Mouse (Mus musculus) heart, postnatal 0 days (tissue): ENCODE measurements around the gene Rbms3. TPM values are rescaled to one million over a fixed set of nuclear protein-coding genes. Genes with fewer than 3 reads are reported as not detected.

Experiments
- ATAC-seq: fragments of 200-750 bp; cut with Nextera tagmentation; 2 replicates; pipeline ENCODE4 v1.8.0; 2017; ENCODE audit warnings: low read depth, moderate number of reproducible peaks, moderate library complexity; ENCODE audit not compliant: insufficient read depth
- DNase-seq: peaks from one replicate; pipeline ENCODE4 v3.0.0-alpha.2; 2016; ENCODE audit warnings: low spot score
- H3K27ac ChIP-seq: fragments of 300-500 bp; sonication (generic); 2 replicates; pipeline ENCODE4 v1.5.1; 2014; ENCODE audit warnings: low read depth, mild to moderate bottlenecking
- H3K27me3 ChIP-seq: fragments of 300-500 bp; sonication (generic); 2 replicates; pipeline ENCODE4 v1.6.1; 2014; ENCODE audit warnings: low read length, mixed read lengths; ENCODE audit not compliant: control insufficient read depth, insufficient read depth
- H3K36me3 ChIP-seq: fragments of 300-500 bp; sonication (generic); replicated peaks from 2 replicates; pipeline ENCODE4 v1.6.1; 2014; ENCODE audit warnings: low read length, mixed read lengths; ENCODE audit not compliant: control insufficient read depth, insufficient read depth
- H3K4me1 ChIP-seq: fragments of 300-500 bp; sonication (generic); 2 replicates; pipeline ENCODE4 v1.6.1; 2014; ENCODE audit warnings: antibody characterized with exemption; ENCODE audit not compliant: control insufficient read depth, insufficient read depth
- H3K4me2 ChIP-seq: fragments of 300-500 bp; sonication (generic); 2 replicates; pipeline ENCODE4 v1.6.1; 2014; ENCODE audit warnings: low read depth, mild to moderate bottlenecking, low read length, moderate library complexity
- H3K4me3 ChIP-seq: fragments of 300-500 bp; sonication (generic); 2 replicates; pipeline ENCODE4 v1.5.1; 2014; ENCODE audit warnings: low read depth, low read length
- H3K9ac ChIP-seq: fragments of 300-500 bp; sonication (generic); replicated peaks from 2 replicates; pipeline ENCODE4 v1.6.1; 2014; ENCODE audit warnings: low read depth, low read length, mixed read lengths
- H3K9me3 ChIP-seq: fragments of 300-500 bp; sonication (generic); replicated peaks from 2 replicates; pipeline ENCODE4 v1.6.1; 2016; ENCODE audit warnings: low read length; ENCODE audit not compliant: control insufficient read depth
- CTCF ChIP-seq: IDR thresholded peaks from 2 replicates; pipeline ENCODE4 v1.5.1; 2016; ENCODE audit warnings: antibody characterized with exemption, control low read depth, low read depth
- EP300 ChIP-seq: IDR thresholded peaks from 2 replicates; pipeline ENCODE4 v1.6.1; 2016; ENCODE audit warnings: antibody characterized with exemption, low read depth
- WGBS: fragments of 180-500 bp; shearing (Covaris S2); extraction: QIAGEN DNeasy Blood & Tissue Kit; methylation state at CpG from one replicate; pipeline ENCODE4 v1.1.7; 2014; 5-methylcytosine and 5-hydroxymethylcytosine counted together
- polyA plus RNA-seq: library from polyadenylated mRNA; unstranded; fragments of >200 nt; fragmentation: Nextera tagmentation; extraction: Ambion mirVana; gene quantifications from 2 replicates; pipeline ENCODE4 v1.2.1, GENCODE M21; 2015
- total RNA-seq: library from RNA; depleted of rRNA; stranded (reverse); fragments of >200 nt; gene quantifications from 2 replicates; pipeline ENCODE4 v1.2.3, GENCODE M21; 2014; ENCODE audit warnings: low replicate concordance

Gene Rbms3
- total and polyA plus RNA-seq, 2 experiments from 2014 or later: 18.2 to 75.3 TPM

DNA sequence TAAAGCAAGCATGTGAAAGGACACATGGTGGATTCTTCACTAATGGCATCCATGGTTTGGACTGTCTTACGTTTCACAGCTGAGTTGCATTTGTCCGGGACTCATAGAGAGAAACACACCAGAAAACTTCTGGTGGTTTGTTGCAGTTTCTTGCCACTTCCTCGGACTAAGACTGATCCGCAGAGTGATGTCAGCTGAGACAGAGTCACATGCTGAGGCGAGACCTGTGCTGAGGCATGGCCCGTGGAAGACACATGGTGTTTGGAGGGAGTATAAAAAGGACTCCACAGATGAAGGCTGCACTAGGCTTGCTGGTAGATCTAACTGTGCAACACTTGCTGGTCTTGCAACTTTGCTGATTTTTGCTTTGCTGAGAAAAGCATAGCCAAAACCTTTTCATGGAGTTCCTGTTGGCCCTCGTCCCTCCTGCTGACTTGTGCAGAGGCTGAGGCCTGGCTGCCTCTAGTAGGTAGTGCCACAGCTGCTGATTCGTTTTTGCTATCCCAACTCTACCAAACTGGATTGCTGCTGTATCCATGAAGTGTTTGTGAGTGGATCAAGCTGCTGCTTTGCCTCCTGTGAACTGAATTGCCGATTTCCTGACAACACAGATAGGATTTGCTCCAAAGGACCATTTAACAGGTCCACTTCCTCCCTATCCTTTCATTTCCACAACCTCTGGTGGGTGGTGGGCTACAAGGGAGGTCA is 742.6 kb downstream of the Rbms3 start:
- H3K9me3 ChIP-seq: no peaks in the 10 kb centered on the region
- no peak for TF ChIP-seq CTCF
- no peak for TF ChIP-seq EP300
- no peak overlapping the region for H3K27ac ChIP-seq
- no peak overlapping the region for H3K4me3 ChIP-seq
- no peaks in the 10 kb centered on the region for H3K27me3 ChIP-seq
- DNase-seq (no peak), ATAC-seq (no peak)
- no peaks in the 10 kb centered on the region for H3K4me1 ChIP-seq
- no peaks in the 10 kb centered on the region for H3K36me3 ChIP-seq
- H3K4me2 ChIP-seq: no peak overlapping the region
- 81% methylated on average over 9 of the region's 9 CpGs for WGBS
- no peak overlapping the region for H3K9ac ChIP-seq

DNA sequence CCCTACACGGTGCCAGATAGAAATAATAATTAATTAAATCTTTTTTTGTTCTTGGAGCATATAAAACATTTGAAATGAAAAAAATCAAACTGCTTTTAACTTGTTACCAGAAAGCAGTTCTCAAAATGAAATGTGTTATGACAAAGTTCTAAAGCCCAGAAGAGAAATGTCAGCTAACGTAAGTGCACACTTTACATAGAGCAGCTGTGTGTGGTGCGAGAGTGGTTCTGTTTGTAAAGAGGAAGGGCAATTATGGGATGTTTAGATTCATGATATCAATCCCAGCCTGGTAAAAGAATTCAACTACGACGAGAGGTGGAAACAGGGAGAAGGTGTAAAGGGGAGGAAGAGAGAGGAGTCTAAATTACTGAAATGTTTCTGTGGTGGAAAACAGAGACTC is 744.1 kb downstream of the Rbms3 start:
- WGBS: 48% methylated on average over 5 of the region's 5 CpGs
- H3K4me1 ChIP-seq: no peaks in the 10 kb centered on the region; the same call in 1 of the 2 replicates
- ATAC-seq (no peak), DNase-seq (no peak)
- H3K9me3 ChIP-seq: peaks cover 4% of the 10 kb centered on the region; the same call in 1 of the 2 replicates
- no peaks in the 10 kb centered on the region for H3K27me3 ChIP-seq
- no peak overlapping the region for H3K9ac ChIP-seq
- H3K27ac ChIP-seq: no peak overlapping the region
- no peaks in the 10 kb centered on the region for H3K36me3 ChIP-seq
- no peak overlapping the region for H3K4me2 ChIP-seq
- no peak overlapping the region for H3K4me3 ChIP-seq
- TF ChIP-seq CTCF: no peak
- TF ChIP-seq EP300: no peak

- H3K4me2 ChIP-seq: no peak overlapping the region
Measured at GRCm38 (mm10) chr9:116880503-116880902, 749.2 kb downstream of the Rbms3 start.

DNA sequence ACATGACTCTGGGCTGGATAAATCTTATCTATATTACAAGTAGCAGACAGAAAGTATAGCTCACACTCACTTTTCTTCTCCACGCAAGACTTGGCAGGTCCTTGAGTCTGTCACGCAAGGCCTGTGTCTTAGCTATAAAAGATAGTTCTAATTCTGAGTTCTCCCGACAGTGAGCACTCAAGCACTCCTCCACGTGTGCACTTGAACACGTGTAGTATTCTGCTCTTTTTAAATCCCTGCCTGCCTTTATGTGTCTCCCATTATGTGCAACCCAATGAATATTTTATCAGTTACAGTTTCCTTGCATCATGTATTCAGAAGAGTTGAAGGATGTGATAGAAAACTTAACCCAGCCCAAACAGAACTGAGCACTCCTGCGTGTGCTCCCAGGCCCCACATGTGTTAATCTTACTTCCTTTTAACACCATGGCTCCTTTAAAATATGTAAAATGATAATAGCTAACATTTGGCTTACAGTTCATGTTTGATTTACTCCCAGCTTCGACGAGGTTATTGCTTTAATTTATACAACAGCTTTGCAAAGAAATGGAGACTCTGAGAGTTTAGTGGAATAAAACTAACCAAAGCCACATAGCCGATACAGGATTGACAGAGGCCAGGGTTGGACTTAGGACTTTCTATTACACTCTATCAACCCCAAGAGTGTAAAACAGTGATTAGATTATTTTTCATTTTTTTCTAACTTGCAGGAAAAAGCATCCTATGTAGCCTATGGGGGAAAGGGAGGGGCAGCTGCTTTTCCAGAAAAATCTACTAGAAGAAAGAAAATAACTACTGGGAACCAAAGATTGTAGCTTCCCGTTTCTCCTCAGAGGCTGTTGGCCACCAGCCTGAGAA is 749.9 kb downstream of the Rbms3 start:
- H3K9me3 ChIP-seq: peaks cover 7% of the 10 kb centered on the region; the same call in 1 of the 2 replicates
- no peaks in the 10 kb centered on the region for H3K36me3 ChIP-seq
- H3K9ac ChIP-seq: no peak overlapping the region
- H3K27me3 ChIP-seq: no peaks in the 10 kb centered on the region
- DNase-seq: peak; percentile 25
- H3K4me2 ChIP-seq: no peak overlapping the region
- TF ChIP-seq CTCF: no peak
- no peak for TF ChIP-seq EP300
- 58% methylated on average over 10 of the region's 10 CpGs for WGBS
- H3K4me3 ChIP-seq: no peak overlapping the region
- peaks cover 10% of the 10 kb centered on the region; the same call in 1 of the 2 replicates for H3K4me1 ChIP-seq
- 0 out of 2 replicates have a peak overlapping the region, but pooled peaks have one; percentile 23 for H3K27ac ChIP-seq
- no peak for ATAC-seq

More at GRCm38 (mm10) chr9:116880503-116880902, 749.2 kb downstream of the Rbms3 start:
- Histone ChIP-seq H3K27ac (peak overlapping the region; percentile 23; the same call in 1 of the 2 replicates), H3K9ac (no peak overlapping the region), H3K27me3 (no peaks in the 10 kb centered on the region), H3K9me3 (peaks cover 7% of the 10 kb centered on the region; the same call in 1 of the 2 replicates), H3K4me3 (no peak overlapping the region), H3K4me1 (peaks cover 10% of the 10 kb centered on the region; the same call in 1 of the 2 replicates), H3K36me3 (no peaks in the 10 kb centered on the region)
- WGBS: 33% methylated on average over 4 of the region's 4 CpGs
- peak; percentile 39; the same call in 1 of the 2 replicates for ATAC-seq
- TF ChIP-seq CTCF: no peak
- no peak for TF ChIP-seq EP300
- peak; percentile 42 for DNase-seq

DNA sequence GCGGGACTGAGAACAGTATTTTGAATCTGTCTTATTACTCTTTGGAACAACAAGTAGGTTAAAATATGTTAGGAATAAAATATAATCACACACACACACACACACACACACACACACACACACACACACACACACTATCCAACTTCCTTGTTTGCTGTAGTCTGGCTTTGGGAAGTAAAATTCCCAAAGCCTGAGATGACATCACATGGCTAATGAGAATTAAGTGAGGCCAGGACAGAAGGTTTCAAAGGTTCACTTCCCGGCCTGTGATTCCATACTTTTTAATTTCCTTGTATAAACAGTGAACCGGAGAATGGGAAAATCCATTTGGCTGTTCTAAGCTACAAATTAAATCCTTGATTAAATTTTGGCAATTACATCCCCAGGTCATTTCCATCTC is 752.9 kb downstream of the Rbms3 start:
- Histone ChIP-seq H3K4me2 (no peak overlapping the region), H3K4me1 (peaks cover 29% of the 10 kb centered on the region)
- no peak for ATAC-seq

More for the DNA sequence above, 752.9 kb downstream of the Rbms3 start:
- no peak for DNase-seq
- Histone ChIP-seq H3K27me3 (no peaks in the 10 kb centered on the region), H3K9me3 (peaks cover 7% of the 10 kb centered on the region; the same call in 1 of the 2 replicates), H3K36me3 (no peaks in the 10 kb centered on the region), H3K27ac (no peak overlapping the region), H3K9ac (no peak overlapping the region), H3K4me3 (no peak overlapping the region)
- TF ChIP-seq EP300: no peak
- 79% methylated on average over 3 of the region's 3 CpGs for WGBS
